Mouse (Mus musculus): ENCODE data around the gene Hist1h2ab. TPM values are rescaled to one million over a fixed set of nuclear protein-coding genes. Genes with fewer than 3 reads are reported as not detected.
"Not testable (repeated sequence)": the region's sequence is repeated elsewhere in the genome, so short reads cannot be mapped to it uniquely, and the experiment has no call there.

The Hist1h2ab gene
- polyA plus RNA-seq, 2 experiments: 39.0 to 40.4 TPM

- Histone ChIP-seq H3K27ac (replicated peaks; ENCODE audit: low read depth, low read length) (no peak overlapping the region), H3K27me3 (ENCODE audit: control insufficient read depth, insufficient read depth, low read length) (no peaks in the 10 kb centered on the region), H3K36me3 (ENCODE audit: control insufficient read depth, insufficient read depth, low read length) (no peaks in the 10 kb centered on the region), H3K9ac (ENCODE audit: low read depth, low read length, severe bottlenecking) (no peak overlapping the region), H3K4me1 (ENCODE audit: control insufficient read depth, insufficient read depth, low read length) (0 out of 2 replicates have a peak, but pooled peaks cover 5% of the 10 kb centered on the region), H3K9me3 (ENCODE audit: control insufficient read depth, low read length) (no peaks in the 10 kb centered on the region), H3K4me3 (replicated peaks; ENCODE audit: low read length) (no peak overlapping the region), H3K4me2 (replicated peaks; ENCODE audit: low read depth, low read length, severe bottlenecking) (no peak overlapping the region)
- DNase-seq (ENCODE audit: low spot score): no peak
- no peak for TF ChIP-seq POLR2A (IDR thresholded peaks at IDR 0.05; ENCODE audit: borderline replicate concordance, extremely low read depth, insufficient read depth, insufficient read length)
- WGBS: 55% methylated on average over 11 of the region's 11 CpGs
- no peak for ATAC-seq (ENCODE audit: low FRiP score, low read depth)
Measured at GRCm38 (mm10) chr13:23717176-23717575, 33.8 kb upstream of the Hist1h2ab start.

DNA sequence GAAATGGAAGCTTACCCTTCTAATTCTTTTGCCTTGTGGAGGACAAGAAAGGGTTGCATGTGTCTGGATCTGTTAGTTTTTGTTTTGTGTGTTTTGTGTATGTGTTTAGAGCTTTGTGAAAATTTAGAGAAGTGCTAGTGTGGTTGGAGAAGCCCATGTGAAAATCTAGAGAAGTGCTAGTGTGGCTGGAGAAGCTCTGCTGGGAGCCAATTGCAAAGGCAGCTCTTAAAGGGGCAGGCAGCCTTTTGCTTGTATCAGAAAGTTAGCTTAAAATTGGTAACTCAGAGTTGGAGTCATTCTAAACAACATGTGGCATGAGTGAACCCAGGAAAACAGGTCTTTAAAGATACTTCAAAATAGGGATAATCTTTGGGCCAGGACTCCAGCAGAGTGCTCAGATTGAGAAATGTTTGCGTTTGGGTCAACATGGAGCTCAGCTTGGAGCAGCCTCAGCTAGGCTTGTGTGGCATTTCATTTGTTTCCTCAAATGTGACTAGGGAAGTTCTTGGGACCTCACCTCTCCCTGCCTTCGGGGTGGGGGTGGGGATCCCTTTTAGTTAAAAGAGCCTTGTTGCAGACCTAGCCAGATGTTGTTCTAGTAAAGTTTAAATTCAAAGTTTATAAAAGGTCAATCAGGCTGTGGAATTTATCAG, 33.2 kb upstream of the Hist1h2ab start:
- not testable (repeated sequence) for H3K9ac ChIP-seq (ENCODE audit: low read depth, low read length, severe bottlenecking); H3K36me3 ChIP-seq (ENCODE audit: control insufficient read depth, insufficient read depth, low read length); H3K4me2 ChIP-seq (replicated peaks; ENCODE audit: low read depth, low read length, severe bottlenecking); H3K9me3 ChIP-seq (ENCODE audit: control insufficient read depth, low read length); ATAC-seq (ENCODE audit: low FRiP score, low read depth); DNase-seq (ENCODE audit: low spot score); H3K27me3 ChIP-seq (ENCODE audit: control insufficient read depth, insufficient read depth, low read length); H3K4me3 ChIP-seq (replicated peaks; ENCODE audit: low read length); H3K27ac ChIP-seq (replicated peaks; ENCODE audit: low read depth, low read length); H3K4me1 ChIP-seq (ENCODE audit: control insufficient read depth, insufficient read depth, low read length)
- WGBS: 8% methylated on average over 2 of the region's 2 CpGs

GRCm38 (mm10) chr13:23724239-23724638, 26.7 kb upstream of the Hist1h2ab start:
- WGBS: 87% methylated on average over 4 of the region's 4 CpGs
- Histone ChIP-seq H3K9ac (ENCODE audit: low read depth, low read length, severe bottlenecking) (no peak overlapping the region), H3K4me3 (replicated peaks; ENCODE audit: low read length) (no peak overlapping the region), H3K9me3 (ENCODE audit: control insufficient read depth, low read length) (no peaks in the 10 kb centered on the region), H3K27me3 (ENCODE audit: control insufficient read depth, insufficient read depth, low read length) (no peaks in the 10 kb centered on the region), H3K4me1 (ENCODE audit: control insufficient read depth, insufficient read depth, low read length) (no peaks in the 10 kb centered on the region), H3K4me2 (replicated peaks; ENCODE audit: low read depth, low read length, severe bottlenecking) (no peak overlapping the region), H3K27ac (replicated peaks; ENCODE audit: low read depth, low read length) (no peak overlapping the region), H3K36me3 (ENCODE audit: control insufficient read depth, insufficient read depth, low read length) (no peaks in the 10 kb centered on the region)
- ATAC-seq (ENCODE audit: low FRiP score, low read depth) (no peak), DNase-seq (ENCODE audit: low spot score) (no peak)
- no peak for TF ChIP-seq POLR2A (IDR thresholded peaks at IDR 0.05; ENCODE audit: borderline replicate concordance, extremely low read depth, insufficient read depth, insufficient read length)

- ATAC-seq (ENCODE audit: low FRiP score, low read depth) (no peak), DNase-seq (ENCODE audit: low spot score) (no peak)
- Histone ChIP-seq H3K4me2 (replicated peaks; ENCODE audit: low read depth, low read length, severe bottlenecking) (no peak overlapping the region), H3K27me3 (ENCODE audit: control insufficient read depth, insufficient read depth, low read length) (no peaks in the 10 kb centered on the region), H3K4me1 (ENCODE audit: control insufficient read depth, insufficient read depth, low read length) (no peaks in the 10 kb centered on the region), H3K9ac (ENCODE audit: low read depth, low read length, severe bottlenecking) (no peak overlapping the region), H3K4me3 (replicated peaks; ENCODE audit: low read length) (no peak overlapping the region), H3K9me3 (ENCODE audit: control insufficient read depth, low read length) (no peaks in the 10 kb centered on the region), H3K36me3 (ENCODE audit: control insufficient read depth, insufficient read depth, low read length) (no peaks in the 10 kb centered on the region), H3K27ac (replicated peaks; ENCODE audit: low read depth, low read length) (no peak overlapping the region)
- WGBS: 33% methylated on average over 1 of the region's 1 CpGs
- no peak for TF ChIP-seq POLR2A (IDR thresholded peaks at IDR 0.05; ENCODE audit: borderline replicate concordance, extremely low read depth, insufficient read depth, insufficient read length)
Measured at GRCm38 (mm10) chr13:23725213-23725612, 25.7 kb upstream of the Hist1h2ab start.

- Histone ChIP-seq H3K9ac (ENCODE audit: low read depth, low read length, severe bottlenecking) (no peak overlapping the region), H3K4me3 (replicated peaks; ENCODE audit: low read length) (no peak overlapping the region), H3K4me2 (replicated peaks; ENCODE audit: low read depth, low read length, severe bottlenecking) (no peak overlapping the region), H3K27ac (replicated peaks; ENCODE audit: low read depth, low read length) (no peak overlapping the region), H3K27me3 (ENCODE audit: control insufficient read depth, insufficient read depth, low read length) (no peaks in the 10 kb centered on the region), H3K9me3 (ENCODE audit: control insufficient read depth, low read length) (no peaks in the 10 kb centered on the region), H3K36me3 (ENCODE audit: control insufficient read depth, insufficient read depth, low read length) (no peaks in the 10 kb centered on the region), H3K4me1 (ENCODE audit: control insufficient read depth, insufficient read depth, low read length) (no peaks in the 10 kb centered on the region)
- no peak for DNase-seq (ENCODE audit: low spot score)
- no peak for TF ChIP-seq POLR2A (IDR thresholded peaks at IDR 0.05; ENCODE audit: borderline replicate concordance, extremely low read depth, insufficient read depth, insufficient read length)
- ATAC-seq (ENCODE audit: low FRiP score, low read depth): no peak
- WGBS: 93% methylated on average over 18 of the region's 18 CpGs
Measured at GRCm38 (mm10) chr13:23728472-23729191, 22.3 kb upstream of the Hist1h2ab start.

Measured in limb, embryonic 14.5 days (tissue).